Mouse (Mus musculus) bone marrow macrophage, adult 2 months (primary cell): ENCODE measurements around the gene Cnih3.

Experiments used
- CTCF ChIP-seq: IDR thresholded peaks from 2 replicates; pipeline ENCODE4 v1.5.1; 2012; ENCODE audit warnings: low read depth, mild to moderate bottlenecking, low read length, moderate library complexity
- POLR2A ChIP-seq: IDR thresholded peaks from 2 replicates; pipeline ENCODE4 v1.6.1; 2012; ENCODE audit warnings: mild to moderate bottlenecking, low read depth, low read length, borderline replicate concordance

GRCm38 (mm10) chr1:181459431-181460105, 107.1 kb downstream of the Cnih3 start:
- TF ChIP-seq CTCF (no peak), POLR2A (no peak)
